Mouse (Mus musculus) limb, embryonic 13.5 days (tissue): ENCODE results near the gene Ptgfr. TPM values are rescaled to one million over a fixed set of nuclear protein-coding genes. Genes with fewer than 3 reads are reported as not detected.

Experiments used
- ATAC-seq: fragments of 200-750 bp; cut with Nextera tagmentation; 2 replicates; pipeline ENCODE4 v1.8.0; 2017; ENCODE audit warnings: low read depth, moderate number of reproducible peaks, moderate TSS enrichment; ENCODE audit not compliant: low FRiP score
- H3K27ac ChIP-seq: fragments of 300-500 bp; sonication (generic); 2 replicates; pipeline ENCODE4 v1.5.1; 2015; ENCODE audit warnings: inconsistent platforms, mild to moderate bottlenecking, moderate library complexity
- H3K27me3 ChIP-seq: fragments of 300-500 bp; sonication (generic); 2 replicates; pipeline ENCODE4 v1.6.1; 2015; ENCODE audit warnings: mild to moderate bottlenecking, inconsistent platforms
- H3K36me3 ChIP-seq: fragments of 300-500 bp; sonication (generic); 2 replicates; pipeline ENCODE4 v1.6.1; 2015; ENCODE audit warnings: inconsistent platforms, mild to moderate bottlenecking, moderate library complexity
- H3K4me1 ChIP-seq: fragments of 300-500 bp; sonication (generic); 2 replicates; pipeline ENCODE4 v1.6.1; 2015; ENCODE audit warnings: inconsistent platforms
- H3K4me2 ChIP-seq: fragments of 300-500 bp; sonication (generic); replicated peaks from 2 replicates; pipeline ENCODE4 v1.6.1; 2015; ENCODE audit warnings: inconsistent platforms, mild to moderate bottlenecking, moderate library complexity
- H3K4me3 ChIP-seq: fragments of 300-500 bp; sonication (generic); 2 replicates; pipeline ENCODE4 v1.5.1; 2015; ENCODE audit warnings: moderate library complexity, mild to moderate bottlenecking, inconsistent platforms
- H3K9ac ChIP-seq: fragments of 300-500 bp; sonication (generic); 2 replicates; pipeline ENCODE4 v1.6.1; 2015; ENCODE audit warnings: mild to moderate bottlenecking, inconsistent platforms
- H3K9me3 ChIP-seq: fragments of 300-500 bp; sonication (generic); 2 replicates; pipeline ENCODE4 v1.6.1; 2016; ENCODE audit warnings: inconsistent platforms
- WGBS: fragments of 180-500 bp; shearing (Covaris S2); methylation state at CpG from one replicate; pipeline ENCODE4 v1.1.7; 2015; 5-methylcytosine and 5-hydroxymethylcytosine counted together
- polyA plus RNA-seq: library from polyadenylated mRNA; unstranded; fragments of >200 nt; fragmentation: Nextera tagmentation; extraction: Ambion mirVana; gene quantifications from 2 replicates; pipeline ENCODE4 v1.2.1, GENCODE M21; 2015

The Ptgfr gene
- polyA plus RNA-seq: 5.8 and 6.2 TPM in 2 replicates

- no peaks in the 10 kb centered on the region for H3K9me3 ChIP-seq
- H3K9ac ChIP-seq: peak within 1 kb of the TSS; percentile 75
- H3K4me3 ChIP-seq: peak within 1 kb of the TSS; percentile 48
- WGBS: under 1% methylated on average over 30 of the region's 30 CpGs
- peaks cover 13% of the 10 kb centered on the region for H3K4me1 ChIP-seq
- peaks cover 38% of the 10 kb centered on the region for H3K27me3 ChIP-seq
- peak; percentile 92 for ATAC-seq
- peak within 1 kb of the TSS; percentile 77 for H3K4me2 ChIP-seq
- peak within 1 kb of the TSS; percentile 44; the same call in 1 of the 2 replicates for H3K27ac ChIP-seq
- H3K36me3 ChIP-seq: no peaks in the 10 kb centered on the region
Observed at GRCm38 (mm10) chr3:151836871-151837680, at the start of gene Ptgfr. TSS of gene Ptgfr (minus strand) at chr3:151837630.

DNA sequence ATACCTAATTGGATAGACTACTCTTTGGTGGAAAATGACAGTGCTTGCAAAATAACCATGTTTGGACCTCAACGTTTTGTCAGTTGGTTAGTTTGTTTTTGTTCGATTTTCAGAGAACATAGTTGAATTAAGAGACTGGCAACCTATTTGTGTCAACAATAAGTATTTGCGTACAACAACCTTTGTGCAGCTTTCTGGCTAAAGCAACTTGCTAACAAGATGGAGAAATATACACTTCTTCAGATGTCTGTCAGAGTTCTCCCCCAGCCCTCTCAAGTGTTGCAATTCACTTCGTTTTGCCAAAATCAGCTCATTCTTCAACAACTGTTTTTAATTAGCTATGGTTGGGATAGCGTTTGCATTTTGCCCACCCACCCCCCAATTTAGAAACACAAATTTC lies 46.5 kb upstream of the Ptgfr start:
- WGBS: 42% methylated on average over 5 of the region's 5 CpGs

GRCm38 (mm10) chr3:151879981-151880380 lies 42.6 kb upstream of the Ptgfr start:
- H3K4me3 ChIP-seq: no peak overlapping the region
- 54% methylated on average over 2 of the region's 2 CpGs for WGBS
- no peak overlapping the region for H3K27ac ChIP-seq
- H3K4me1 ChIP-seq: peaks cover 7% of the 10 kb centered on the region; the same call in 1 of the 2 replicates
- no peak overlapping the region for H3K9ac ChIP-seq
- H3K27me3 ChIP-seq: no peaks in the 10 kb centered on the region
- no peak overlapping the region for H3K4me2 ChIP-seq
- ATAC-seq: no peak
- 0 out of 2 replicates have a peak, but pooled peaks cover 3% of the 10 kb centered on the region for H3K9me3 ChIP-seq
- H3K36me3 ChIP-seq: no peaks in the 10 kb centered on the region

More for the DNA sequence above, 46.5 kb upstream of the Ptgfr start:
- Histone ChIP-seq H3K4me1 (peaks cover 7% of the 10 kb centered on the region; the same call in 1 of the 2 replicates), H3K9me3 (no peaks in the 10 kb centered on the region), H3K4me3 (no peak overlapping the region), H3K27ac (no peak overlapping the region), H3K4me2 (no peak overlapping the region), H3K9ac (no peak overlapping the region), H3K27me3 (no peaks in the 10 kb centered on the region), H3K36me3 (no peaks in the 10 kb centered on the region)
- ATAC-seq: no peak

DNA sequence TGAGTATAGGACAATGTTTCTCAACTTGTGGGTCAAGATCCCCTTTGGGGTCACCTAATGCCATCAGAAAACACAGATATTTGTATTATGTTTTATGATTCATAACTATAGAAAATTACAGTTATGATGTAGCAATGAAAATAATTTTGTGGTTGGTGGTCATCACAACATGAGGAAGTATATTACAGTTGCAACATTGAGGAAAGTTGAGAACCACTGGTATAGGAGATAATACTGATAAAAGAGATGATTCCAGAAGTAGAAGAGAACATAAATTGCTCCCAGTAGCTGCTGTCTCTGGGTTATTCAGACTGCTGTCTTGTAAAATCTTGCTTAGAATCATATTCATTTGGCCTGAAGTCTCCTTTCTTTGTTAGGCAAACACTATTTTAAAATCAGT lies 31.5 kb upstream of the Ptgfr start:
- no peaks in the 10 kb centered on the region for H3K27me3 ChIP-seq
- no peak overlapping the region for H3K4me2 ChIP-seq
- H3K9ac ChIP-seq: no peak overlapping the region
- no peak for ATAC-seq
- H3K27ac ChIP-seq: no peak overlapping the region
- no peaks in the 10 kb centered on the region for H3K4me1 ChIP-seq
- no peaks in the 10 kb centered on the region for H3K9me3 ChIP-seq
- H3K36me3 ChIP-seq: no peaks in the 10 kb centered on the region
- H3K4me3 ChIP-seq: no peak overlapping the region

DNA sequence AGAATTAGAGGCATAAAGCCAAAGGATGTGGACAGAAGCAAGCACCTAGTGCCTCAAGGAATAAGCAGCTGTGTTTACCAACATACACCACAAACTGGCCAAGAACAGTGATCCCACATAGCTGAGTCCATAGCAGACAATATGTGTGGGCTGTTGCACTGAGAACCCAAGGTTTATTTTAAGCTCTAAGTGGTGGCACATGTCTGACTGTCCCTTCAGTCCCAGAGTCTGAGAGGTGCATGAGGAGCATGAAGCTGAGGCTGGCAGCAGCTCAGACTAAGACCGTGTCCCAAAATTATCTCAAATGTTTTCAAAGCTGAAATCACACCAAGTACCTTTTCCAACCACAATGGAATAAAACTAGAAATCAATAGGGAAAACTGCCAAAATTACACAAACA lies 13.9 kb upstream of the Ptgfr start:
- 88% methylated on average over 1 of the region's 1 CpGs for WGBS
- ATAC-seq: no peak
- no peak overlapping the region for H3K27ac ChIP-seq

DNA sequence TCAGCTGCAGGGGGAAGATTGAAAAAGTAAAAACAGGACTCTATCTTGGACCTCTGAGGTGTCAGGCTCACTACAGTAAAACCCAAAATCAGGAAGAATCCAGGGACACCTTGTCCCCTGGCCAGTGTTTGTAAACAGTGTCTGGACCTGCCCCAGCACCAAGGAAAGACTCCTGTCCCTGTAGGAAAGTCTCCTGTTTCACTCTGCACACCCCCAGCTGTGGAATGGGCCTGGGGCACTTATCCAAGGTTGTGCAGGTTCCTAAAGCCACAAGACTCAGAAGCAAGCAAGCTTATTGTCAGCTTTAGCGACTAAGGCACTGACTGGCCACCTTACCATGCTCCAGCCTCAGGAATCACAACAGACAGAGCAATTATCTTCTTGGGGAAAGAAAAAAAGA lies 13.2 kb upstream of the Ptgfr start:
- no peak overlapping the region for H3K27ac ChIP-seq
- no peaks in the 10 kb centered on the region for H3K36me3 ChIP-seq
- H3K4me1 ChIP-seq: no peaks in the 10 kb centered on the region; the same call in 1 of the 2 replicates
- no peak overlapping the region for H3K4me2 ChIP-seq
- H3K9me3 ChIP-seq: no peaks in the 10 kb centered on the region
- no peak overlapping the region for H3K4me3 ChIP-seq
- no peak overlapping the region for H3K9ac ChIP-seq
- 56% methylated on average over 1 of the region's 1 CpGs for WGBS
- no peak for ATAC-seq
- H3K27me3 ChIP-seq: no peaks in the 10 kb centered on the region

More for the DNA sequence above, 13.9 kb upstream of the Ptgfr start:
- Histone ChIP-seq H3K4me2 (no peak overlapping the region), H3K27me3 (no peaks in the 10 kb centered on the region), H3K4me1 (no peaks in the 10 kb centered on the region; the same call in 1 of the 2 replicates), H3K36me3 (no peaks in the 10 kb centered on the region), H3K9ac (no peak overlapping the region), H3K9me3 (no peaks in the 10 kb centered on the region), H3K4me3 (no peak overlapping the region)

DNA sequence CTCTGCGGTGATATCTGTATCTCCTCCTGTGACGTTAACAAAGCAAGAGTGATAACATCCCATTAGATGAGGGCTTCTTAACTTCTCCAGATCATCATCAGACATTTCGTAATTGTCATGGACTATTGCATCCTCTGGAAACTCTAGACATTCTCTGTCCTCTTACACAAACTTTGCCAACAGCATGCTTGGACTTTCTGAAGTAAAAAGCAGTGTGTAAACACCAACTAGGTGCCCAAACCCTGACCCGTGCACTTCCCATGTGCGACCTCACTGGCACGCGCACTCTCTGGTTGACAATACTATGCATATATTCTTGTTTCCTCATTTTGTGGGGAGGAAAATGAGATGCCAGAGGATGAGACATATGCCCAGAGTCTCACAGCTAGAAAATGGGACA lies 8.9 kb upstream of the Ptgfr start:
- no peak overlapping the region for H3K9ac ChIP-seq
- no peak for ATAC-seq

GRCm38 (mm10) chr3:151844361-151845154 lies 7.1 kb upstream of the Ptgfr start:
- 21% methylated on average over 5 of the region's 5 CpGs for WGBS

More for the DNA sequence above, 8.9 kb upstream of the Ptgfr start:
- Histone ChIP-seq H3K4me2 (no peak overlapping the region), H3K4me1 (peaks cover 5% of the 10 kb centered on the region), H3K4me3 (no peak overlapping the region), H3K9me3 (no peaks in the 10 kb centered on the region), H3K27me3 (no peaks in the 10 kb centered on the region), H3K36me3 (no peaks in the 10 kb centered on the region), H3K27ac (no peak overlapping the region)
- WGBS: 87% methylated on average over 7 of the region's 7 CpGs

DNA sequence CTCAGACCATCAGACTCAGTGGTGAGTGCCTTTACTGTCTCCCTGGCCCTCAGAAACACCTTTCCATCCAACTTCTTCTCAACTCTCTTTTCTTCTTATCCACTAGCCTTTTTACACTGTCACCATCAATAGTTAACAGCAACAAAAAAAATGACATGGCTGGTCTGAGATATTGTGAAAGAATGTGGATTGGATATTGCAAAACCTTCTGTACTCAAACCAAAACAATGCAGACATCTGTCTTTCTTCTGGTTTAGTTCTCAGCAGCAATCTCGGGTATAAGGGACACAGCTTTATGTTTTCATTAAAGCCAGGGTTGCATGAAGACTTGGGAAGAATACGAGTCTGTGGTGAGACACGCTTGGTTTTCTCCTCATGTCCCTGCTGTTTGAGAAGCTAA lies 3.3 kb upstream of the Ptgfr start:
- no peak overlapping the region for H3K9ac ChIP-seq
- H3K4me2 ChIP-seq: no peak overlapping the region
- H3K27me3 ChIP-seq: peaks cover 16% of the 10 kb centered on the region
- WGBS: 70% methylated on average over 3 of the region's 3 CpGs
- no peaks in the 10 kb centered on the region for H3K9me3 ChIP-seq
- no peak for ATAC-seq
- no peak overlapping the region for H3K27ac ChIP-seq
- H3K4me3 ChIP-seq: no peak overlapping the region
- H3K4me1 ChIP-seq: peaks cover 19% of the 10 kb centered on the region
- H3K36me3 ChIP-seq: no peaks in the 10 kb centered on the region

More at GRCm38 (mm10) chr3:151844361-151845154, 7.1 kb upstream of the Ptgfr start:
- H3K4me3 ChIP-seq: no peak overlapping the region
- peak overlapping the region; percentile 45; the same call in 1 of the 2 replicates for H3K27ac ChIP-seq
- peaks cover 5% of the 10 kb centered on the region for H3K4me1 ChIP-seq
- no peaks in the 10 kb centered on the region for H3K9me3 ChIP-seq
- H3K27me3 ChIP-seq: no peaks in the 10 kb centered on the region
- H3K36me3 ChIP-seq: no peaks in the 10 kb centered on the region
- no peak overlapping the region for H3K9ac ChIP-seq
- 0 out of 2 replicates have a peak, but pooled peaks have one; percentile 36 for ATAC-seq
- H3K4me2 ChIP-seq: 0 out of 2 replicates have a peak overlapping the region, but pooled peaks have one; percentile 9

- Histone ChIP-seq H3K27ac (no peak overlapping the region), H3K27me3 (peaks cover 38% of the 10 kb centered on the region), H3K9ac (no peak overlapping the region), H3K4me3 (no peak overlapping the region), H3K9me3 (no peaks in the 10 kb centered on the region), H3K4me2 (peak overlapping the region; percentile 77), H3K4me1 (peaks cover 13% of the 10 kb centered on the region), H3K36me3 (no peaks in the 10 kb centered on the region)
- ATAC-seq: no peak
- WGBS: 40% methylated on average over 6 of the region's 6 CpGs
Observed at GRCm38 (mm10) chr3:151838372-151838771, 942 bp upstream of the Ptgfr start.

GRCm38 (mm10) chr3:151837749-151838148 lies 319 bp upstream of the Ptgfr start:
- H3K4me2 ChIP-seq: peak overlapping the region; percentile 77
- no peaks in the 10 kb centered on the region for H3K9me3 ChIP-seq
- H3K27me3 ChIP-seq: peaks cover 38% of the 10 kb centered on the region
- 42% methylated on average over 9 of the region's 9 CpGs for WGBS
- peaks cover 13% of the 10 kb centered on the region for H3K4me1 ChIP-seq
- ATAC-seq: no peak
- no peaks in the 10 kb centered on the region for H3K36me3 ChIP-seq
- peak overlapping the region; percentile 48 for H3K4me3 ChIP-seq
- peak overlapping the region; percentile 75 for H3K9ac ChIP-seq
- peak overlapping the region; percentile 44; the same call in 1 of the 2 replicates for H3K27ac ChIP-seq

- H3K9me3 ChIP-seq: no peaks in the 10 kb centered on the region
- 0 out of 2 replicates have a peak overlapping the region, but pooled peaks have one; percentile 44 for H3K27ac ChIP-seq
- H3K9ac ChIP-seq: peak overlapping the region; percentile 75
- H3K4me1 ChIP-seq: peaks cover 13% of the 10 kb centered on the region
- peak; percentile 33; the same call in 1 of the 2 replicates for ATAC-seq
- peak overlapping the region; percentile 77 for H3K4me2 ChIP-seq
- WGBS: 6% methylated on average over 5 of the region's 5 CpGs
- H3K36me3 ChIP-seq: no peaks in the 10 kb centered on the region
- H3K4me3 ChIP-seq: peak overlapping the region; percentile 48
- peaks cover 38% of the 10 kb centered on the region for H3K27me3 ChIP-seq
Observed at GRCm38 (mm10) chr3:151836451-151836850, 979 bp downstream of the Ptgfr start.
